Mouse (Mus musculus) hindbrain, embryonic 11.5 days (tissue): ENCODE data around the gene Syk. TPM values are rescaled to one million over a fixed set of nuclear protein-coding genes. Genes with fewer than 3 reads are reported as not detected.
A peak's percentile ranks its signal among the peaks of the same experiment; 100 is the strongest.

Experiments
- ATAC-seq: fragments of 200-750 bp; cut with Nextera tagmentation; 2 replicates; pipeline ENCODE4 v1.8.0; 2017; ENCODE audit warnings: mild to moderate bottlenecking, moderate TSS enrichment, moderate library complexity; ENCODE audit not compliant: low FRiP score
- DNase-seq: peaks from one replicate; pipeline ENCODE4 v3.0.0-alpha.2; 2015; ENCODE audit warnings: low spot score
- H3K27ac ChIP-seq: fragments of 300-500 bp; sonication (generic); 2 replicates; pipeline ENCODE4 v1.5.1; 2014; ENCODE audit warnings: mild to moderate bottlenecking, low read depth, low read length
- H3K27me3 ChIP-seq: fragments of 300-500 bp; sonication (generic); 2 replicates; pipeline ENCODE4 v1.6.1; 2014; ENCODE audit warnings: mild to moderate bottlenecking, low read length, moderate library complexity, mixed read lengths; ENCODE audit not compliant: control insufficient read depth, insufficient read depth
- H3K36me3 ChIP-seq: fragments of 300-500 bp; sonication (generic); 2 replicates; pipeline ENCODE4 v1.6.1; 2014; ENCODE audit warnings: mild to moderate bottlenecking, low read length, moderate library complexity, mixed read lengths; ENCODE audit not compliant: control insufficient read depth, insufficient read depth
- H3K4me1 ChIP-seq: fragments of 300-500 bp; sonication (generic); replicated peaks from 2 replicates; pipeline ENCODE4 v1.6.1; 2014; ENCODE audit warnings: low read length, mixed read lengths; ENCODE audit not compliant: control insufficient read depth, insufficient read depth
- H3K4me2 ChIP-seq: fragments of 300-500 bp; sonication (generic); replicated peaks from 2 replicates; pipeline ENCODE4 v1.6.1; 2014; ENCODE audit warnings: mild to moderate bottlenecking, low read depth, low read length
- H3K4me3 ChIP-seq: fragments of 300-500 bp; sonication (generic); 2 replicates; pipeline ENCODE4 v1.5.1; 2014; ENCODE audit warnings: low read depth, low read length
- H3K9ac ChIP-seq: fragments of 300-500 bp; sonication (generic); 2 replicates; pipeline ENCODE4 v1.6.1; 2014; ENCODE audit warnings: low read depth, low read length
- H3K9me3 ChIP-seq: fragments of 300-500 bp; sonication (generic); 2 replicates; pipeline ENCODE4 v1.6.1; 2016; ENCODE audit warnings: low read length; ENCODE audit not compliant: control insufficient read depth
- WGBS: fragments of 180-500 bp; shearing (Covaris S2); extraction: QIAGEN DNeasy Blood & Tissue Kit; methylation state at CpG from one replicate; pipeline ENCODE4 v1.1.7; 2014; 5-methylcytosine and 5-hydroxymethylcytosine counted together
- polyA plus RNA-seq: library from polyadenylated mRNA; unstranded; fragments of >200 nt; fragmentation: Nextera tagmentation; extraction: Ambion mirVana; gene quantifications from 2 replicates; pipeline ENCODE4 v1.2.1, GENCODE M21; 2014

The Syk gene
- polyA plus RNA-seq, 1 experiment from 2014 or later, result 4.4 TPM

DNA sequence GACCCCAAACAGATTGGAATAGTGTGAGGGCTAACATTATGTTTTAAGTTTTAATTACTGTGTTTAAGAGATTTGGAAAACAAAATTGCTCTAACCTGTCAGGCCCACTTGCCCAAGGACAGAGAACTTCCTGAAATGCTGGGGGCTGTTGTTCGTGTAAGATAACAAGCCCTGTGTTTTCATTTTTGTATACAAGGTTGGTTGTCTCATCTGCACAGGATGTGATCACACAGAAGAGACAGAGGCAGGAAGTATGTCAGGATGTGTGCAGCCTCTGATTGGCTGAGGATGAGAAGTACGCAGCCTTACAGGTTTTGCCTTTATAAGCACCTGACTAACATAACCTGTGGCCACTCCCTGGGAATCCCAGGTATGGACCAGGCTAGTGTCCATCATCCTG, 8.7 kb upstream of the Syk start:
- Histone ChIP-seq H3K9me3 (no peaks in the 10 kb centered on the region), H3K4me2 (no peak overlapping the region), H3K4me3 (no peak overlapping the region), H3K27me3 (no peaks in the 10 kb centered on the region), H3K27ac (no peak overlapping the region), H3K4me1 (no peaks in the 10 kb centered on the region), H3K9ac (no peak overlapping the region), H3K36me3 (no peaks in the 10 kb centered on the region)
- ATAC-seq, result no peak
- 81% methylated on average over 2 of the region's 2 CpGs for WGBS
- DNase-seq, result no peak

DNA sequence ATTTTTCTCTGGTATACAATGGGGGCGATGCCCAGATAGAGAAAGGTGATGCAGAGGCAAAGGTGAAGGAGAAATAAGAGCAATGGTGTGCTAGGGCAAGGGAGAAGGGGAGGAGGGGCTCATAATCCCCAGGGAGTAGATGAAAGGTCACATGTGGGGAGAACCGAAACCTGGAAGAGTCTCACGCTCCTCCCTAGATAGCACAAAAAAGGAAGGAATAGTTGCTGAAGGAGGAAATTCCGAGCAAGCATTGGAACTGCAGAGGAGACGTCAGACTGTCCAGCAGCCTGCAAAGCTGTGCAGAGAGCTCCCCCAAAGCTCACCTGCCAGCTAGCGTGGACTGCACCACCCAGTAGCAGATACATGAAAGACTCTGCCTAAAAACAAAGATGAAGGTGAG, 7.5 kb upstream of the Syk start:
- WGBS, result 84% methylated on average over 6 of the region's 6 CpGs
- Histone ChIP-seq H3K4me1 (no peaks in the 10 kb centered on the region), H3K4me3 (no peak overlapping the region), H3K27ac (no peak overlapping the region), H3K36me3 (no peaks in the 10 kb centered on the region), H3K27me3 (no peaks in the 10 kb centered on the region), H3K9me3 (no peaks in the 10 kb centered on the region), H3K9ac (no peak overlapping the region), H3K4me2 (no peak overlapping the region)
- ATAC-seq (no peak), DNase-seq (no peak)

DNA sequence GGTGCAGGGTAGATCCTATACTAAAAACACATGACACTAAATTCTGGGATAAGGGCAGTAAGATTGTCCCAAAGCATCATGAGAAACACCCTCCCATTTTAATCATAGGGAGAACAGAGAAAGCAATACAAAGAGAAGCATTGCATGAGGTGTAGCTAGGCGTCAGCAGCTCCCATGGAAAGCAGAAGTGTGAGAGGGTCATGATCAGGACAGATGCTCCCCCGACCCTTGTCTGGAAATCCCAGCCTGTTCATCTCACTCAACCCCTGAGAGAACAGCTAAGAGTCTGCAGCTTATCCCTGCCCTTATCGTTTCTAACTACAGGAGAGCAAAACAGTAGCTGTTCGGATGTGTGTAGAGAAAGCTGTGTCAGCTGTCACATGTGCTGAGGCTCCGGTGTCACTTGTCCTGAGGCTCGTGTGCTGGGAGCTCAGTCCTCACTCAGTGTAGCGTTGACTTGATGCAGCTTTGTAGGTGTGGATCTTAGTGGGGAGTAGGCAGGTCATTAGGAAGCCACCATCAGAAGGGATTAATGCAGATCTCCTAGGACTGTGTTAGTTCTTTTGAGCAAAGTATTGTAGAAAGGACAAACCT, 6.9 kb upstream of the Syk start:
- H3K4me1 ChIP-seq, result no peaks in the 10 kb centered on the region
- H3K4me3 ChIP-seq, result no peak overlapping the region
- ATAC-seq (no peak), DNase-seq (no peak)
- no peak overlapping the region for H3K4me2 ChIP-seq
- no peaks in the 10 kb centered on the region for H3K36me3 ChIP-seq
- no peak overlapping the region for H3K9ac ChIP-seq
- no peak overlapping the region for H3K27ac ChIP-seq
- H3K9me3 ChIP-seq, result no peaks in the 10 kb centered on the region
- 64% methylated on average over 7 of the region's 7 CpGs for WGBS
- no peaks in the 10 kb centered on the region for H3K27me3 ChIP-seq

DNA sequence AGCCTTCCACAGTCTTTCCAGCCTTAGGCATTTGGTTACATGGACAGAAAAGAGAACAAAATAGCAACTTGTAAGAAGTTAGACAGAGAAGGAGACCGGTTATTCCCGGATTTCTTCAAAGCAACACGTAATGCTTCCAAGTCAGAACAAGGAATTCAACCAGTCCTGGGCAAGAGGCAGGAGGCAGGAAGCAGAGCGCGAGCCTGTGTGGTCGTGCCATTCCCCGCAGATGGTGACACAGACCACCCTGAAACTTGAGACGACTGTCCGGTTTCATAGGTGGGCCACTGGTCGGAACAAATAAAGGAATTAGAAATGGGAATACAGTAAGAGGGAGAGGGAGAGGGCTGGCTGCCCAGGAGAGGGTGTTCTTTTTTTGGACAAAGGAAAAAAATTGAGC, 6.1 kb upstream of the Syk start:
- H3K9ac ChIP-seq, result no peak overlapping the region
- no peaks in the 10 kb centered on the region for H3K4me1 ChIP-seq
- WGBS, result 54% methylated on average over 10 of the region's 10 CpGs
- ATAC-seq, result no peak
- no peaks in the 10 kb centered on the region for H3K9me3 ChIP-seq
- H3K27me3 ChIP-seq, result no peaks in the 10 kb centered on the region
- DNase-seq, result no peak
- H3K4me3 ChIP-seq, result no peak overlapping the region
- no peak overlapping the region for H3K4me2 ChIP-seq
- H3K27ac ChIP-seq, result no peak overlapping the region
- no peaks in the 10 kb centered on the region for H3K36me3 ChIP-seq

DNA sequence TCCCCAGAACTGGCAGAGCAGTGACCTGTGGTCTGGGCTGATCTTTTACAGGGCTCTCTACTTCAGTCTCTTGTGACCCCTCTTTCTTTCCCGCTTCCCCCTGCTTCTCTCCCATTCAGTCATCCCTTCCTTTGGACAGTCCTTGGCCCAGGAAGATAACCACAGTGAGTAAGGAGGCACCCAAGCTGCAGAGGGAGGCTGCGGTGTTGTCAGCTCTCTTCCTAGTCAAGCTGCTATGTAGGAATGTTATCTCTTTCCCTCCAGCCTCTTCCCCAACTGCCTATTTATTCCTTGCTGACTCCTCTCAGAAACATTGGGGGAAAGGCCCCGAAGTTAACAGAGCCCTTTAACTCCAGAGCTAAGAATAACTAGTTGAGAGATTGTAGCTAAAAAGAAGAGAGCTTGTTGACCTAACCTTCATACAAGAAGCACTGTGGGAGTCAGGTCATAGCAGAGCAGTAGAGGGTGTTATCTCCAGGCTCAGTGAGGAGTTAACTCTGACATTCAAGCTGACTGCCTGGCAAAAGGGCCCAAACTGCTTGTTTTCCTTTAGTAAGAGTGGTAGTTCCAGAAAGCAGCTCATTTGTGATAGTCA, 5.5 kb upstream of the Syk start:
- H3K36me3 ChIP-seq, result no peaks in the 10 kb centered on the region
- H3K27me3 ChIP-seq, result no peaks in the 10 kb centered on the region
- DNase-seq (no peak), ATAC-seq (no peak)
- no peaks in the 10 kb centered on the region for H3K9me3 ChIP-seq
- H3K27ac ChIP-seq, result no peak overlapping the region
- H3K4me1 ChIP-seq, result no peaks in the 10 kb centered on the region
- no peak overlapping the region for H3K4me3 ChIP-seq
- 65% methylated on average over 3 of the region's 3 CpGs for WGBS
- no peak overlapping the region for H3K9ac ChIP-seq
- no peak overlapping the region for H3K4me2 ChIP-seq

DNA sequence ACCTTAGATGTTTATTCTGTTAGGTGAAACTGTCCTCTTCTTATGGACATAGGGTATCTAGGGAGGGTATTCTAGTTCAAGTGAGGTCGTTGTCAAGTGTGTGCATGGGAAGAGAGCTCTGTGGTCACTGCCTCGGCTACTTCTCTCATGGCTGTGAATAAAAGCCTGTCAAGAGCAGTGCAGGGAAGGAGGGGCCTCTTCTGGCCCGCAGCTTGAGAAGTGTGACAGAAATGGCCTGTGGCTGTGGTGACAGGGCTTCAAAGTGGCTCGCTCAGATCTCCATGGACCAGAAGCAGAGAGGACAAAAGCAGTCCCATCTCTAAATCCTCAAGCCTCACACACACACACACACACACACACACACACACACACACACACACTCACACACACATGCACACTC, 5.0 kb upstream of the Syk start:
- no peaks in the 10 kb centered on the region for H3K4me1 ChIP-seq
- no peak overlapping the region for H3K4me3 ChIP-seq
- no peak overlapping the region for H3K9ac ChIP-seq
- no peak overlapping the region for H3K27ac ChIP-seq
- no peaks in the 10 kb centered on the region for H3K9me3 ChIP-seq
- peaks cover 4% of the 10 kb centered on the region for H3K27me3 ChIP-seq
- no peak for DNase-seq
- no peaks in the 10 kb centered on the region for H3K36me3 ChIP-seq
- 32% methylated on average over 4 of the region's 4 CpGs for WGBS
- ATAC-seq, result no peak
- no peak overlapping the region for H3K4me2 ChIP-seq

DNA sequence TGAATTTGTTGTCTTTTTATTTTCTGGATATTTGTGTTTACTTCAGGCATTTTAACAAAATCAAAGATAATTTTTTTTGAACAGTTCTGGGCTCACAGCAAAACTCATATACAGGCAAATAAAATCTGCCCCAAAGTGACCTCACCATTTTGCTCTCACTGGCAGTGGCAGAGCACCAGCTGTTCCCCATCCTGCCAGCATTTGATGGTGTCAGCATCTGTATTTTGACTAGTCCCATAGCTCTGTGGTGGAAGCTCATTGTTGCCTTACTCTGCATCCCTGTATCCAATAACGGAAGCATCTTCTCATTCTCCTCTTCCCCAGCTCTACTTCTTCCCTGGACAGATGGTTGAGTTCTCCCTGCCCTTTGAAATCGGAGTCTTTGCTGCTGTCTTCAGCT, 4.2 kb upstream of the Syk start:
- no peaks in the 10 kb centered on the region for H3K36me3 ChIP-seq
- no peak overlapping the region for H3K9ac ChIP-seq
- peaks cover 9% of the 10 kb centered on the region for H3K27me3 ChIP-seq
- no peak for DNase-seq
- no peak overlapping the region for H3K4me2 ChIP-seq
- ATAC-seq, result no peak
- WGBS, result 73% methylated on average over 2 of the region's 2 CpGs
- no peaks in the 10 kb centered on the region for H3K9me3 ChIP-seq
- H3K4me3 ChIP-seq, result no peak overlapping the region
- H3K4me1 ChIP-seq, result no peaks in the 10 kb centered on the region
- H3K27ac ChIP-seq, result no peak overlapping the region

DNA sequence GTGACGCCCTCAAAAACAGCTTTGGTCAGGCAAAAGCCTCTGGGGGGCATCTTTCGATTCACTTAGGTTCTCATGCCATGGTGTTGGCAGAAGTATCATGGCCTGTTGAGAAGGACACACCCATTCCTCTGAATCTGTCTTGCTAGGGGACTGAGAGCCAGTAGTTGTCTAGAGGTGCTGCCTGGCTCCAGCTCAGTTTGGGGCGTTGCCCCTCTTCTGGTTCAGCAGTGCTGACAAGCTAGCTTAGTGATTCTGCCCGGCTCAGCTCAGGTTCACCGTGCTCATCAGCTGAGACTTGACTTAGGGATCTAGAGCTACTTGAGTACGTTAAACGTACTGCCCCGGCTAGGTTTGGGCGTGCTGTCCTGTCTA, 481 bp upstream of the Syk start:
- Histone ChIP-seq H3K27me3 (peaks cover 9% of the 10 kb centered on the region), H3K36me3 (no peaks in the 10 kb centered on the region), H3K4me3 (peak overlapping the region; percentile 47; the same call in 1 of the 2 replicates), H3K27ac (no peak overlapping the region), H3K4me2 (peak overlapping the region; percentile 85), H3K9me3 (no peaks in the 10 kb centered on the region), H3K4me1 (no peaks in the 10 kb centered on the region), H3K9ac (no peak overlapping the region)
- DNase-seq (no peak), ATAC-seq (no peak)
- WGBS, result 22% methylated on average over 9 of the region's 9 CpGs

DNA sequence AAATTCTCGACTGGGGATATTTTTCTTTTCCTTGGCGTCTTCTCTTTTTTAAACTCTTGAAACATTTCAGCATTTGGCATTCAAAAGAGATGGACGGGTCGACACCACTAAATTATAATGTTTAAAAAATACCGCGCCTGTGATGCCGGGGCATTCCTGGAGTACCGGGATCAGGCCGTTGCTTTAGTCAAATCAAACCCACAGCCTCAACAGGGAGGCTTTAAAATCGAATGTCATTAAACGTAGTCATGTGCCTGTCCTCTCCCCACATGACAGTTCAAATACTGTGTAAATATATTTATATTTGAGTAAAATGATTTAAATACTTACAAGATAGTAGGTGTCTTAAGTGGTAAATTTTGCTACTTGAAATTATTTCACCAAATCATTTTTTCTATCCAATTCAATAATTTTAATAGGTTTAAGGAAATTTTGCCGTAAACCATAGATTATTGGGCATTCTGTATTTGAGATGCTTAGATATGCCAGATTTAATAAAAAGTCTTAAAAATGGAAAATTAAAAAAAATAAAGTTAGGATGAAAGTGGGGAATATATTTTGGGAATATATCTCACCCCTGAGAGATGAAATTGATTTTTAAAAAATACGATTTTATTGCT, 1.1 kb downstream of the Syk start:
- ATAC-seq (no peak), DNase-seq (peak; percentile 23)
- H3K4me1 ChIP-seq, result no peaks in the 10 kb centered on the region
- no peak overlapping the region for H3K27ac ChIP-seq
- peak overlapping the region; percentile 85; the same call in 1 of the 2 replicates for H3K4me2 ChIP-seq
- peaks cover 9% of the 10 kb centered on the region for H3K27me3 ChIP-seq
- no peaks in the 10 kb centered on the region for H3K9me3 ChIP-seq
- peak overlapping the region; percentile 47; the same call in 1 of the 2 replicates for H3K4me3 ChIP-seq
- 26% methylated on average over 13 of the region's 13 CpGs for WGBS
- H3K9ac ChIP-seq, result no peak overlapping the region
- H3K36me3 ChIP-seq, result no peaks in the 10 kb centered on the region
